Comparison of ENCODE assay signal across 8 mouse cellular contexts in the genomic region with DNA sequence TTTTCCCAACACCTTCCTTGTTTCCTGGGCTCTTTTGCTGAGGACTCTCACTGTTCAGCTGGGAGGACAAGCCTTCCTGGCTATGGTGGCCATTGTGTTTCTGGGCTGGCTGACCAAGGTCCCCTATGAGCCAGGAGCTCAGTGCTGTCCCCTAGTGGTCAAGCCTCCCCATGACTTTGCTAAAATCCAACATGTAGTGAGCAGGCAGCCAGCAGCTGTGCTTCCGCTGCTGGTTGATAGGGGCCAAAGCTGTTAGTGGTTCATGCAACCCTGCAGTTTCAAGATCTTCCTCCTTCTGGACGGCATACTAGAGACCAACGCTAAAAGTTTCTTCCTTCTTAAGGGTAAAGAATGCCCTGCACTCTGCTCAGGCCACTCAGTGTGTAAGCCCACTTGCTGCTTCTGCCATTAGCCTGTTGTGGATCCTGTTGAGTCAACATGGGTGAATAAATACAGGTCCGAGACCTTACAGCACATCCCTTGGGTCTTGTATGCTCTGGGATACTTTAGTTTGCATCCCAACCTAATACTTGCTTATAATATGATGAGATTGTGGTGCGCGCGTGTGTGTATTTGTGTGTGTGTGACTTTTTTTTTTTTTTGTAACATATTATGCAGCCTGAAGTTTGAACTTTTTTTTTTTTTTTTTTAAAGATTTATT. TPM values are rescaled to one million over a fixed set of nuclear protein-coding genes. Genes with fewer than 3 reads are reported as not detected.
DNase-seq lines count a peak whose midpoint lies in the region; ATAC-seq and TF ChIP-seq lines count a peak whose summit lies in the region.

No protein-coding gene starts in this region.

- H3K9ac ChIP-seq in hindbrain, postnatal 0 days (replicated peaks; ENCODE audit: low read length): no peak overlapping the region

- peak; percentile 77 for DNase-seq in cerebellum, adult 11 months
- peak; percentile 83 for DNase-seq in cerebellum, adult 9-11 months
- peak; percentile 92 for DNase-seq in gastrocnemius, adult 18-20 months (ENCODE audit: low spot score)
- peak; percentile 93 for DNase-seq in hindbrain, postnatal 0 days (ENCODE audit: low spot score)
- peak; percentile 75 to 92 for DNase-seq in left cerebral cortex, postnatal 10 days (ENCODE audit: extremely low spot score in 1 of 2, low spot score in 2 of 2)
- peak; percentile 76 for DNase-seq in right cerebral cortex, postnatal 25 days

- H3K27me3 ChIP-seq in hindbrain, postnatal 0 days (ENCODE audit: insufficient read depth, low read length): no peaks in the 10 kb centered on the region

- 0 out of 2 replicates have a peak, but pooled peaks cover 3% of the 10 kb centered on the region for H3K4me1 ChIP-seq in hindbrain, postnatal 0 days (ENCODE audit: insufficient read depth, low read length)

- H3K9me3 ChIP-seq in hindbrain, postnatal 0 days (ENCODE audit: low read length): no peaks in the 10 kb centered on the region

- intact Hi-C loops in left cerebral cortex, postnatal 10 days (cut with DNase I): loop anchor here (5.0 kb wide), 1 partner anchor 522 kb away; no protein-coding TSS in a partner anchor

- H3K36me3 ChIP-seq in hindbrain, postnatal 0 days (ENCODE audit: insufficient read depth, low read length): no peaks in the 10 kb centered on the region

- no peak overlapping the region for H3K4me2 ChIP-seq in hindbrain, postnatal 0 days (ENCODE audit: low read depth, low read length)

- ATAC-seq in cerebellum, adult (ENCODE audit: insufficient number of reproducible peaks, low FRiP score, low TSS enrichment): no peak
- peak; percentile 33 for ATAC-seq in hindbrain, postnatal 0 days
- ATAC-seq in megakaryocyte progenitor cell, adult 5-6 weeks (replicated peaks; ENCODE audit: poor library complexity): peak; percentile 62

- H3K27ac ChIP-seq in hindbrain, postnatal 0 days: no peak overlapping the region

- H3K4me3 ChIP-seq in hindbrain, postnatal 0 days (ENCODE audit: low read length): no peak overlapping the region

- peak; percentile 100 for TF ChIP-seq CTCF in hindbrain, postnatal 0 days (IDR thresholded peaks at IDR 0.05; ENCODE audit: low read depth)

- 33% methylated on average over 7 of the region's 7 CpGs for WGBS in hindbrain, postnatal 0 days

RNA-seq across cellular contexts. Expression of a gene that starts 19.3 kb away (rescaled TPM):
- not detected for total RNA-seq in gastrocnemius, adult 18-20 months (2021)
- total RNA-seq in hindbrain, postnatal 0 days (2014; rRNA removed): not detected in 2 replicates
- not detected in 2 replicates for polyA plus RNA-seq in hindbrain, postnatal 0 days (2015; fragmentation: Nextera tagmentation; extraction: Ambion mirVana)
- not detected for total RNA-seq in left cerebral cortex, postnatal 10 days (2021)
- total RNA-seq in megakaryocyte progenitor cell, adult 5-6 weeks (2015): 0.32 and 1.4 TPM in 2 replicates
- total RNA-seq in megakaryocyte progenitor cell, adult 5-6 weeks (2017): not detected in 2 replicates

RNA-seq across cellular contexts. Expression of a gene that starts 19.3 kb away (rescaled TPM):
- total RNA-seq in gastrocnemius, adult 18-20 months (2021): not detected
- total RNA-seq in hindbrain, postnatal 0 days (2014; rRNA removed): not detected in 2 replicates
- not detected in 2 replicates for polyA plus RNA-seq in hindbrain, postnatal 0 days (2015; fragmentation: Nextera tagmentation; extraction: Ambion mirVana)
- not detected for total RNA-seq in left cerebral cortex, postnatal 10 days (2021)
- not detected in 2 replicates for total RNA-seq in megakaryocyte progenitor cell, adult 5-6 weeks (2015)
- total RNA-seq in megakaryocyte progenitor cell, adult 5-6 weeks (2017): not detected in 2 replicates

RNA-seq across cellular contexts. Expression of a gene that starts 41.9 kb away (rescaled TPM):
- not detected for total RNA-seq in gastrocnemius, adult 18-20 months (2021)
- not detected in 2 replicates for total RNA-seq in hindbrain, postnatal 0 days (2014; rRNA removed)
- polyA plus RNA-seq in hindbrain, postnatal 0 days (2015; fragmentation: Nextera tagmentation; extraction: Ambion mirVana): 0.06 and 0.08 TPM in 2 replicates
- total RNA-seq in left cerebral cortex, postnatal 10 days (2021): not detected
- total RNA-seq in megakaryocyte progenitor cell, adult 5-6 weeks (2015): 3.1 and 6.7 TPM in 2 replicates
- 4.8 and 9.2 TPM in 2 replicates for total RNA-seq in megakaryocyte progenitor cell, adult 5-6 weeks (2017)

RNA-seq across cellular contexts. Expression of a gene that starts 45.5 kb away (rescaled TPM):
- total RNA-seq in gastrocnemius, adult 18-20 months (2021): not detected
- 0.61 TPM in 1 of 2 replicates, not detected in the other for total RNA-seq in hindbrain, postnatal 0 days (2014; rRNA removed)
- 0.39 and 0.88 TPM in 2 replicates for polyA plus RNA-seq in hindbrain, postnatal 0 days (2015; fragmentation: Nextera tagmentation; extraction: Ambion mirVana)
- 1 to 10 TPM; 1.5 to 1.7 TPM for total RNA-seq in left cerebral cortex, postnatal 10 days (2021)
- total RNA-seq in megakaryocyte progenitor cell, adult 5-6 weeks (2015): 237 and 280 TPM in 2 replicates
- 243 and 287 TPM in 2 replicates for total RNA-seq in megakaryocyte progenitor cell, adult 5-6 weeks (2017)

RNA-seq across cellular contexts. Expression of a gene that starts 56.4 kb away (rescaled TPM):
- not detected for total RNA-seq in gastrocnemius, adult 18-20 months (2021)
- total RNA-seq in hindbrain, postnatal 0 days (2014; rRNA removed): 0.10 TPM in 1 of 2 replicates, not detected in the other
- polyA plus RNA-seq in hindbrain, postnatal 0 days (2015; fragmentation: Nextera tagmentation; extraction: Ambion mirVana): 0.13 and 0.14 TPM in 2 replicates
- total RNA-seq in left cerebral cortex, postnatal 10 days (2021): not detected
- total RNA-seq in megakaryocyte progenitor cell, adult 5-6 weeks (2015): 0.07 and 0.96 TPM in 2 replicates
- total RNA-seq in megakaryocyte progenitor cell, adult 5-6 weeks (2017): 0.37 and 0.51 TPM in 2 replicates
